In genomic region chr10:28075491-28076035, GRCm38 (mm10) we compare ENCODE assay signal across 7 mouse cellular contexts. TPM values are rescaled to one million over a fixed set of nuclear protein-coding genes. Genes with fewer than 3 reads are reported as not detected.
DNase-seq lines count a peak whose midpoint lies in the region; ATAC-seq and TF ChIP-seq lines count a peak whose summit lies in the region.

No protein-coding gene starts in this region.

- H3K27me3 ChIP-seq in thymus, adult 2 months (ENCODE audit: control insufficient read depth, insufficient read depth, low read length), result peaks cover 7% of the 10 kb centered on the region
- H3K27me3 ChIP-seq in forebrain, embryonic 11.5 days (ENCODE audit: control insufficient read depth, insufficient read depth, low read length), result no peaks in the 10 kb centered on the region
- H3K27me3 ChIP-seq in midbrain, embryonic 12.5 days, result no peaks in the 10 kb centered on the region

- DNase-seq in thymus, adult 2 months, result no peak
- no peak for DNase-seq in thymus, postnatal 25 days
- DNase-seq in forebrain, embryonic 11.5 days (ENCODE audit: low spot score), result peak; percentile 66
- DNase-seq in heart, postnatal 4 days, result peak; percentile 27
- DNase-seq in left cerebral cortex, postnatal 4 days, result peak; percentile 7
- peak; percentile 6 to 25 for DNase-seq in urinary bladder, postnatal 36 days (ENCODE audit: low spot score in 2 of 2)

- no peaks in the 10 kb centered on the region for H3K36me3 ChIP-seq in thymus, adult 2 months (ENCODE audit: control insufficient read depth, insufficient read depth, low read length)
- H3K36me3 ChIP-seq in forebrain, embryonic 11.5 days (ENCODE audit: control insufficient read depth, insufficient read depth, low read length), result no peaks in the 10 kb centered on the region
- H3K36me3 ChIP-seq in midbrain, embryonic 12.5 days, result no peaks in the 10 kb centered on the region

- no peak; the same call in 1 of the 2 replicates for ATAC-seq in forebrain, embryonic 11.5 days (replicated peaks; ENCODE audit: low FRiP score)
- 0 out of 2 replicates have a peak, but pooled peaks have one; percentile 1 for ATAC-seq in midbrain, embryonic 12.5 days (ENCODE audit: low FRiP score, low read depth)

- H3K4me1 ChIP-seq in thymus, adult 2 months (replicated peaks; ENCODE audit: control insufficient read depth, insufficient read depth, low read length), result no peaks in the 10 kb centered on the region; the same call in 1 of the 2 replicates
- H3K4me1 ChIP-seq in forebrain, embryonic 11.5 days (replicated peaks; ENCODE audit: control insufficient read depth, insufficient read depth, low read length), result no peaks in the 10 kb centered on the region
- 0 out of 2 replicates have a peak, but pooled peaks cover 6% of the 10 kb centered on the region for H3K4me1 ChIP-seq in midbrain, embryonic 12.5 days

- TF ChIP-seq POLR2A in thymus, adult 2 months (IDR thresholded peaks at IDR 0.05; ENCODE audit: control insufficient read depth, extremely low read depth, insufficient read depth, low read length, poor library complexity), result no peak

- H3K27ac ChIP-seq in thymus, adult 2 months (ENCODE audit: control insufficient read depth, insufficient read depth, low read length), result no peak overlapping the region; the same call in 1 of the 2 replicates
- peak overlapping the region; percentile 71; the same call in 1 of the 2 replicates for H3K27ac ChIP-seq in forebrain, embryonic 11.5 days (ENCODE audit: low read depth, low read length)
- peak overlapping the region; percentile 87 for H3K27ac ChIP-seq in midbrain, embryonic 12.5 days (replicated peaks)

- peak overlapping the region; percentile 82 for H3K9ac ChIP-seq in forebrain, embryonic 11.5 days (ENCODE audit: low read length)
- peak overlapping the region; percentile 69 for H3K9ac ChIP-seq in midbrain, embryonic 12.5 days (replicated peaks)

- 2% methylated on average over 22 of the region's 22 CpGs for WGBS in thymus, adult 2 months
- under 1% methylated on average over 22 of the region's 22 CpGs for WGBS in forebrain, embryonic 11.5 days
- WGBS in midbrain, embryonic 12.5 days, result under 1% methylated on average over 22 of the region's 22 CpGs

- peak overlapping the region; percentile 88 for H3K4me2 ChIP-seq in forebrain, embryonic 11.5 days (ENCODE audit: low read depth, low read length, severe bottlenecking)
- peak overlapping the region; percentile 91 for H3K4me2 ChIP-seq in midbrain, embryonic 12.5 days (replicated peaks)

- TF ChIP-seq CTCF in thymus, adult 2 months (IDR thresholded peaks at IDR 0.05; ENCODE audit: borderline replicate concordance, control insufficient read depth, extremely low read depth, insufficient read depth, low read length, poor library complexity), result no peak

- intact Hi-C loops in left cerebral cortex, postnatal 4 days (cut with DNase I), result no loop called here

- H3K9me3 ChIP-seq in forebrain, embryonic 11.5 days (ENCODE audit: control insufficient read depth, low read length), result no peaks in the 10 kb centered on the region
- H3K9me3 ChIP-seq in midbrain, embryonic 12.5 days, result no peaks in the 10 kb centered on the region

- H3K4me3 ChIP-seq in thymus, adult 2 months (ENCODE audit: control insufficient read depth, insufficient read depth, low read length), result peak overlapping the region; percentile 39
- peak overlapping the region; percentile 71 for H3K4me3 ChIP-seq in forebrain, embryonic 11.5 days (ENCODE audit: low read depth, low read length)
- H3K4me3 ChIP-seq in midbrain, embryonic 12.5 days, result peak overlapping the region; percentile 60

RNA-seq across cellular contexts. Expression of gene Ptprk, which starts 0.9 kb away (rescaled TPM):
- polyA plus RNA-seq in thymus, adult 2 months (2012; rRNA removed), result 5.3 and 6.0 TPM in 2 replicates
- 27.4 and 29.7 TPM in 2 replicates for polyA plus RNA-seq in forebrain, embryonic 11.5 days (2014; fragmentation: Nextera tagmentation; extraction: Ambion mirVana)
- total RNA-seq in heart, postnatal 4 days (2021), result 10 to 100 TPM; 63.1 to 64.8 TPM
- total RNA-seq in left cerebral cortex, postnatal 4 days (2021), result 100 to 1,000 TPM; 205 to 271 TPM
- polyA plus RNA-seq in midbrain, embryonic 12.5 days (2016; fragmentation: Nextera tagmentation; extraction: Ambion mirVana), result 21.4 and 22.3 TPM in 2 replicates

Comparison
In these comparisons a context has a peak if more than half of its experiments do, and no peak if none do; other contexts are left out.
1. DNase-seq: peak in forebrain, embryonic 11.5 days (single experiment), heart, postnatal 4 days (single experiment), left cerebral cortex, postnatal 4 days (single experiment) and urinary bladder, postnatal 36 days (2 of 2); none in thymus, adult 2 months (single experiment) and thymus, postnatal 25 days (single experiment).
2. Peak in every context shown above with its lines, with median percentiles within 50 percentile points of each other: H3K4me3 ChIP-seq.